Mouse (Mus musculus) kidney, postnatal 36 days (tissue): ENCODE results near the gene Gm11146.
A peak's percentile ranks its signal among the peaks of the same experiment; 100 is the strongest.

ENCODE experiments used
- DNase-seq, 2 experiments: peaks; one replicate each; pipeline ENCODE4 v3.0.0; 2021 to 2022; ENCODE audit warnings: mixed read lengths in 2 of 2

Gm11146 gene

GRCm38 (mm10) chr16:77601994-77602393, at the start of gene Gm11146:
Gene Gm11146, minus strand, starts transcription at chr16:77602094.
- DNase-seq: no peak

GRCm38 (mm10) chr16:77650596-77650995, 48.7 kb upstream of the Gm11146 start:
- no peak for DNase-seq

- no peak for DNase-seq
These were observed 47.1 kb upstream of the Gm11146 start for GRCm38 (mm10) chr16:77649006-77649405.

GRCm38 (mm10) chr16:77648181-77648580, 46.3 kb upstream of the Gm11146 start:
- DNase-seq: no peak

GRCm38 (mm10) chr16:77646146-77646545, 44.3 kb upstream of the Gm11146 start:
- no peak for DNase-seq

- DNase-seq: no peak
These were observed 43.1 kb upstream of the Gm11146 start for GRCm38 (mm10) chr16:77644976-77645375.

- DNase-seq: peak; percentile 48 to 65
These were observed 42.2 kb upstream of the Gm11146 start for GRCm38 (mm10) chr16:77643871-77644720.

- peak; percentile 17 to 52 for DNase-seq
These were observed 41.4 kb upstream of the Gm11146 start for GRCm38 (mm10) chr16:77643036-77643870.

GRCm38 (mm10) chr16:77636497-77636896, 34.6 kb upstream of the Gm11146 start:
- DNase-seq: no peak

- DNase-seq: peak; percentile 33 to 58
These were observed 30.5 kb upstream of the Gm11146 start for GRCm38 (mm10) chr16:77632315-77632881.

GRCm38 (mm10) chr16:77622681-77623080, 20.8 kb upstream of the Gm11146 start:
- no peak for DNase-seq

- DNase-seq: no peak
These were observed 687 bp upstream of the Gm11146 start for GRCm38 (mm10) chr16:77602581-77602980.

GRCm38 (mm10) chr16:77598787-77599186, 3.1 kb downstream of the Gm11146 start:
- no peak for DNase-seq

- no peak for DNase-seq
These were observed 5.3 kb downstream of the Gm11146 start for GRCm38 (mm10) chr16:77596556-77596955.

- DNase-seq: no peak
These were observed 6.2 kb downstream of the Gm11146 start for GRCm38 (mm10) chr16:77595661-77596060.

GRCm38 (mm10) chr16:77594553-77594952, 7.3 kb downstream of the Gm11146 start:
- DNase-seq: peak; percentile 11 to 31

GRCm38 (mm10) chr16:77593828-77594421, 8.0 kb downstream of the Gm11146 start:
- peak; percentile 59 to 82 for DNase-seq

GRCm38 (mm10) chr16:77592986-77593385, 8.9 kb downstream of the Gm11146 start:
- peak in 1 of 2 experiments; percentile 6 for DNase-seq

- DNase-seq: no peak
These were observed 28.9 kb downstream of the Gm11146 start for GRCm38 (mm10) chr16:77573036-77573435.

GRCm38 (mm10) chr16:77569457-77569856, 32.4 kb downstream of the Gm11146 start:
- DNase-seq: no peak

- DNase-seq: no peak
These were observed 33.5 kb downstream of the Gm11146 start for GRCm38 (mm10) chr16:77568384-77568783.

- no peak for DNase-seq
These were observed 39.0 kb downstream of the Gm11146 start for GRCm38 (mm10) chr16:77562852-77563251.
